Mouse (Mus musculus): ENCODE data around the gene Col9a3.

Gene Col9a3

GRCm38 (mm10) chr2:180597490-180597889 is at the start of gene Col9a3:
Col9a3 (plus strand) TSS chr2:180597790.
- no peak for DNase-seq (ENCODE audit: low spot score in 2 of 2)

DNA sequence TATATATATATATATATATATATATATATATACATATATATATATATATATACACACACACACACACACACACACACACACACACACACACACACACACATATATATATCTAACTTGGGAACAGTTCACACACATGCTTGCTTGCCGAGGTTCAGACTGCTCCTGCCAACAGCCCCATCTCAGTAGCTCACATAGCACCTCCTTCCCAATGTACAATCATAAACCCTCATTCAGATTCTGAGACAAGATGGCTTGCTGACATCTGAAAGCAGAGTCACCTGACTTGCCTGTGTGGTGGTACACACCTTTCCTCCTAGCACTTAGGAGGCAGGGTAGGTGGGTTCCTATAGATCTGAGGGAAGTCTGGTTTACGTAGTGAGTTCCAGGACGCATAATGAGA is 45.2 kb upstream of the Col9a3 start:
- DNase-seq (ENCODE audit: low spot score in 2 of 2): no peak

GRCm38 (mm10) chr2:180555219-180555618 is 42.4 kb upstream of the Col9a3 start:
- no peak for DNase-seq (ENCODE audit: low spot score in 2 of 2)

DNA sequence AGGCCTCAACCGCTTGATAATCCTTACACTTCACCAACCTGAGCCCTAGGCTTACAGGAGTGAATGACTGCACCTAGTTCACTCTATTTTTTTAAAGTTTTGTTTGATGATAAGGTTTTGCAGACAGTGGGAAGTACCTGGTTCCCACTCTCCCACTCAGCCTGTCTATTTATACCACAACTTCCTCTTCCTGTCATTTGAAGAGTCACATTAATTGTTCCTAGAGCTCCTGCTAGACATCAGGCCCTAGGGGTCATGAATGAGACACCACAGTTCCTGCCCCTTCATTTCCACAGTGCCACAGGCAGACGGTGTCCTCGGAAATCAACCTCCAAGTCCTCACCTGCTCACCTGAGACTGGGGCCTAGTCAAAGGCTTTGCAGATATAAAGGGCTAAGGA is 41.1 kb upstream of the Col9a3 start:
- no peak for DNase-seq (ENCODE audit: low spot score in 2 of 2)

- DNase-seq (ENCODE audit: low spot score in 2 of 2): no peak
These were observed 37.3 kb upstream of the Col9a3 start for GRCm38 (mm10) chr2:180560245-180560644.

DNA sequence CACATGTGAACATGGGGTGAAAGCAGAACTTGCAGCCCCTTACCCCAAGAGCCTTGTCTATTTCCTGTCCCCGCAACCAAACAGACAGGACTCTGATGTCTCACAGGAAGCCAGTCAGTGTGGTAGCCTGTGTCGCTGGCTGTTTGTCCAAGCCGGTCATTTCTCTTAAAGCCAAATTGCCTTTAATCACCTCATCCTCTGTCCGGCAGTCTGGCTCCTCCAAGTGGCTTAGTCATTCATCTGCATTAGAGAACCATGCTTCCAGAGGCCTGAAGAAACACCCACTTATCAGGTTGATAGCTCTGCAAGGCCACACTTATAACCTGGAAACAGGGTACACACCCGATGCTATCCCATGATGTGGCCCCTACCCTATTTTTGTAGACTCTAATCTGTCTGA is 35.4 kb upstream of the Col9a3 start:
- no peak for DNase-seq (ENCODE audit: low spot score in 2 of 2)

GRCm38 (mm10) chr2:180563296-180563695 is 34.3 kb upstream of the Col9a3 start:
- no peak for DNase-seq (ENCODE audit: low spot score in 2 of 2)

GRCm38 (mm10) chr2:180563841-180564240 is 33.7 kb upstream of the Col9a3 start:
- no peak for DNase-seq (ENCODE audit: low spot score in 2 of 2)

DNA sequence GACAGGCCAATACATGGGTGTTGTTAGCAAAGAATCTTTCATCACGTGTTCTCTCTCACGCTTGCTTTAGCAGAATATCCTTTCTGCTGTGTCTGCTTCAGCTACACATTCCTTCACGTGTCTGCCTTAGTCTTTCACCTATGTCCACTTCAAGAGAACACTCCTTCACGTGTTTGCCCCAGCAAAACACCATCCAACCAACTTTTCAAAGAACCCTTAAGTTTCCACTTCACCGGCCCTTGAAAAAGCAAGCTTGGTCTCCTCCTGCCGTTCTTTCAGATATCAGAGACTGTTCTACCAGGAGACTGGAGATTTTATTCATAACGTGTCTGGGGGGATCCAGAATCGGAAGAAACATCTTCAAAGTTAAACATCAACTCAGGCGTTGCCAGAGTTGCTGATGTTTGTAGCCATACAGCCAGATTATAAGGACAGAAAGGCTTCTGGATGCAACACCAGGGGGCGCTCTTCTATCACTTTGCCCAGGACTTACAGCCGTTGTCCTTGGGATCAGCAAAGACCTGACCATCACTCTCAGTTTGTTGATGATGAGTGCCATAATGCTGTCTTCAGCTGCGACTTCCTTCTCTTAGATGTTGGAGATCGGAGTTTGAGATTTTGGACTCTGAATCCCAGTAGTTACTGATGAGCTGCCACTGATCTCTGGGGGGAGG is 31.2 kb upstream of the Col9a3 start:
- peak; percentile 37 to 77 for DNase-seq (ENCODE audit: low spot score in 2 of 2)

DNA sequence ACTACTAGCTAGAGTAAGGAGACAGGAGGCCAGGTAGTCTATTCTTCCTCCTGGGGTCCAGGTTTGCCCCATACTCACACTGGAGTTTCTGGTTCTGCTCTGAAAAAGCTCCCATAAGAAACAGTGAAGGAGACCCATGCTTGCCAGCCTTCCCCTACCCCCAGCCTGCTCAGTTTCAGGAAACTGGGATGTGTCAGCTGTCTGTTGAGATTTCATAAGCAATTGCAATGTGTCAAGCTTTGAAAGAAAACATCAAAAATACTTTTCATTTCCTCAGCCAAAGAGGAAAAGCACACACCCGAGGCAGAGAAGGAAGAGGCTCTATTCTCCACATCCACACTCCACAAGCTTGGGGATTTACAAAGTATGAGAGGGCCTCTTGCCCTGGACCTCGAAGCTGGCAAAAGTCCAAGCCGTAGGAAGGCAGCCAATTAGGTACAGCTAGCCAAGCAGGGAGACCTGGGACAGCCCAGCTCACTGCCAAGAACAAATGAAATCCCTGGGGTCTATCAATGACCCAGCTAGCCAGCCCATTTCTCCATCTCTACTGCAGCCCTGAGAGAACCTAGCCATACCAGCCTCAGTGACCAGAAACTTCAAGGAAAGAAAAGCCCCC is 28.5 kb upstream of the Col9a3 start:
- no peak for DNase-seq (ENCODE audit: low spot score in 2 of 2)

- no peak for DNase-seq (ENCODE audit: low spot score in 2 of 2)
These were observed 21.1 kb upstream of the Col9a3 start for GRCm38 (mm10) chr2:180576482-180576881.

- DNase-seq (ENCODE audit: low spot score in 2 of 2): peak; percentile 57 to 84
These were observed 18.9 kb upstream of the Col9a3 start for GRCm38 (mm10) chr2:180578686-180579085.

DNA sequence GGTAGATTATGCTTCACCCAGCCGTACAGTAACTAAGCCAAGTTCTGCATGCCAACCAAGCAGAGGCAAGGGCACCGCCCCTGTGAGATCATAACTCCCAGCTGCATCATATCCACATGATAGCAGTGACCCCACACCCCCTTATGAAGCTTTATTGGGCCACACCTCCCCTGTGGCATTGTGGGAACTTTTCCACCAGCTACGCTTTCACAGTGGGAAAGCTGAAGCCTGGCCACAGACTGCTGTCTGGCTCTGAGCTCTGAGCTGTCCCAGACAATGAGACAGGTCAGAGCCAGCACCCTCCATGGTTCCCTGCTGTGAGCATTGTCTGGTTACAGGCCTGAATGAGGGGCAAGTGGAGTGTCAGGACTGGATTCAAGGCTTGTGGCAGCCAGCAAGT is 16.6 kb upstream of the Col9a3 start, which contains the start of gene Mrgbp:
TSS of gene Mrgbp (plus strand) at position 303 of the 400 bp plus-strand sequence.
- no peak for DNase-seq (ENCODE audit: low spot score in 2 of 2)

DNA sequence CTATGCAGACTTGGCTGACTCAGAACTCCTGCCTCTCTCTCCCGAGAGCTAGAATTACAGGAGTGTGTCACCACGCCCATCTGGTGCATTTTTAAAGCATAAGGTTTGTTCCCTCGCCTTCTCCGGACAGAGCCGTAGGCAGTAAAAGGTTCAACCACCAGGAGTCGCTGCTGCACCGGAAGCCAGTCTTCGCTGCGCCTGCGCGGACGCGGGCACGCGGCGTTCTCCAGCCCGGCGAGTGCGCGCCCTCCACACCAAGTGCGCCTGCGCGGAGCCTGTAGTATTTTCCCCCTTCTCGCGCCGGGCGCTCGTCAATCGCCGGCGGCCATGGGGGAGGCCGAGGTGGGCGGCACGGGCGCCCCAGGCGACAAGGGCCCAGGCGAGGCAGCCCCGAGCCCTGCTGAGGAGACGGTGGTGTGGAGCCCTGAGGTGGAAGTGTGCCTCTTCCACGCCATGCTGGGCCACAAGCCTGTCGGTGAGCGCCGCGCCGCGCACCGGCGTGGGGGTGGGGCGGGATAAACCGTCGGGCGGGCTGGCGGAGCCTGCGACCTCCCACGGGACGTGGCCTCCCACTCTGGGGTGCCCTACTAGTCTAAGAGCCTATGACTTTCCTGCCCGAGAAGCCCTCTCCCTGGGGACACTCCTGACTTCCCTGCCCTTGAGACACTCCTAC is 15.0 kb upstream of the Col9a3 start:
- DNase-seq (ENCODE audit: low spot score in 2 of 2): peak; percentile 97 to 100

GRCm38 (mm10) chr2:180583154-180583507 is 14.5 kb upstream of the Col9a3 start:
- DNase-seq (ENCODE audit: low spot score in 2 of 2): peak in 1 of 2 experiments; percentile 27

GRCm38 (mm10) chr2:180588736-180589122 is 8.9 kb upstream of the Col9a3 start:
- no peak for DNase-seq (ENCODE audit: low spot score in 2 of 2)

DNA sequence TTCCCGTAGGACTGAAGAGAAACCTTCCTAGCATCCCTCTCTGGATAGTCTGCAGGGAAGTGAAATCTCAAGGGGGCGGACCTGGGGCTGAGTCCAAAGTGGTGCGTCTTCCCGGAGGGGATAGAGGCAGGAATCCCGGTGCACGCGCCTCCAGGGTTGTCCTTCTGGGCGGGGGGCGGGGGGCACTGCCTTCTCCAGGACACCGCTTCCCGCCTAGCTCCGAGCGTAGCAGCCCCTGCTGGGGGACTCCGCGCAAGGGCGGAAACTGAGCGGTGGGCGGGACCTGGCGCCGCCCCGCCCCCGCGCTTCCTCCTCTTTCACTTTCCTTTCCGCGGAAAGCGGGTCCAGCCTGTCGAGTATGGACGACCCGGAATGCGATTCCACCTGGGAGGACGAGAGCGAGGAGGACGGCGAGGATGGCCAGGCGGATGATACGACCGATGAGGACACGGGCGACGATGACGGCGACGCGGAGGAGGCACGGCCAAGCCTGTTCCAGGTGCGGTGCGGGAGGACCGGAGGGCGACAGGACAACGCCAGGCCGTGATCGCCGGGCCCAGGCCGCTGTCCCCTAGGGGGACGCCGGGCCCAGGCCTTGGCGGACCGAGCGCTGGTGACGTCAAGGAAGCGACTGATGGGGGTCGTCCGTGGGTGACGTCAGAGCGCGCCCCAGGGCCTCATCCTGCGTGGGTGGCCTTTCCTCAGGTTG is 8.3 kb upstream of the Col9a3 start, which contains the start of gene Ogfr:
TSS of gene Ogfr (plus strand) at position 123 of the 709 bp plus-strand sequence.
- DNase-seq (ENCODE audit: low spot score in 2 of 2): peak; percentile 79 to 91

DNA sequence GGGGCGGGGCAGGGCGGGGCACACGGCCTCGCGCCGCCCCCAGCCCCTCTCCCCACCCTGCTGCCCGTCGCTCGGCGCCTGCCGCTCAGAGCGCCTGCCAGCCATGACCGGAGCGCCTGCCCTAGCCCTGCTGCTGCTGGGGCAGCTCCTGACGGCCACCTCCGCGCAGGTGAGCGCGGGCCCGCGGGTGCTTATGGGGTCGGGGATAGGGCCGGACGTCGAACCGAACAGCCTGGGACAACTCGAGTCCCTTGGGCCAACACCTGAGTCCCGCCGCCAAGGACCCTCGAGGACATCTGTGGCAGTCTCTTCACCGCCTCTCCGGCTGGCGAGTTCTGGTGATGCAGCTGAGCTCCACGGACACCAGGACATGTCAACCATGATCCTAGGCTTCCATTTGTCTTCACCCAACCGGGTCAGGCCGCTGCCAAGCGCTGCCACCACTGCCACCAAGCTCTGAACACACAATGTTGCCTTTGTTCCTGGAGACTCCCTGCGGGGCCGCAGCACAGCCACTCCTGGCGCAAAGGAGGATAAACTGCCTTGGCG is 641 bp downstream of the Col9a3 start:
- DNase-seq (ENCODE audit: low spot score in 2 of 2): no peak

DNA sequence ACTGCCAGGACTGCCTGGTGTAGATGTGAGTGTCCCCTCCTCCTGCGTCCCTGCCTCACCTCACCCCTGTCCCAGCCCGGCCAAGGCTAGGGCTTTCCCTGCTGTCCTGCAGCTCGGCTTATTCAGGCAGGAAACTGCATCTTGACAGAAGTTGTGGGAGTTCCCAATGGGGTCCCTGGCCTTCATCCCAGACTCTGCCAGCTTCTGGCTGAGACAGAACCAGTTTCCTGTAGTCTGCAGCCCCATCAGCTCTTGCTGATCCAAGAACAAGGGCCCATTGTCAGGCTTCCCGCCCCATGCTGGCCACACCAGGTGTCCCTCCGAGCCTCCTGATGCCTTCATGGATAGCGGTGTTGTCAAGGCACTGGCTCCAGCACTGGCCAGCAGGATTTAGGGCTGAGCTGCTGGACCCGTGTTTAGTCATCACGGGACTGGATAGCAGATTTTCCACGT is 3.0 kb downstream of the Col9a3 start:
- DNase-seq (ENCODE audit: low spot score in 2 of 2): no peak

- DNase-seq (ENCODE audit: low spot score in 2 of 2): no peak
These were observed 7.2 kb downstream of the Col9a3 start for GRCm38 (mm10) chr2:180604781-180605180.

DNA sequence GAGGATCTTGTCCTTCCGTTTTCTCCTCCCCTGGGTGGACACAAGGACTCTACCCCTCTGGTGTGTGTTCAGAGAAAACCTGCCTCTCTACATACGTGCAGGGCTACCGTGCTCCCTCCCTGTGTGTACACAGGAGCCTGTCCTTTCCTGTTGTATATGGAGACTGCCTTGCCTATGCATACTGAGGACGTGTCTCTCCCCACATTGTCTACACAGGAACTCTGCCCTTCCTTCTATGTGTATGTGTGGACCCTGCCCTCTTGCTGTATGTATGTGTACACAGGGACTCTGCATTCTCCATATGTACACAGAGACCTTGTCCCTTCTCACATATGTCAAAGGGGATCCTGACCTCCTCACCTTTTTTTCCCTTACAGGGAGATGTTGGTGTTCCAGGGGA is 12.7 kb downstream of the Col9a3 start:
- DNase-seq (ENCODE audit: low spot score in 2 of 2): no peak

- DNase-seq (ENCODE audit: low spot score in 2 of 2): no peak
These were observed 14.3 kb downstream of the Col9a3 start for GRCm38 (mm10) chr2:180611882-180612281.
